Mouse (Mus musculus) ES-Bruce4 (cell line): ENCODE results near the gene Slbp.
A peak's percentile ranks its signal among the peaks of the same experiment; 100 is the strongest.

Source experiments
- CTCF ChIP-seq: IDR thresholded peaks from one replicate; pipeline ENCODE4 v1.8.1; 2011; ENCODE audit warnings: low read depth, low read length
- POLR2A ChIP-seq: IDR thresholded peaks from one replicate; pipeline ENCODE4 v1.8.1; 2011; ENCODE audit warnings: low read length; ENCODE audit not compliant: insufficient read depth

- no peak for TF ChIP-seq POLR2A
- TF ChIP-seq CTCF, result peak; percentile 45
Measured at GRCm38 (mm10) chr5:33640652-33641051, 11.7 kb downstream of the Slbp start.
